Mouse (Mus musculus) bone marrow macrophage, adult 2 months (primary cell): ENCODE results near the gene Igfbp5.

Experiments used
- CTCF ChIP-seq: IDR thresholded peaks from 2 replicates; pipeline ENCODE4 v1.5.1; 2012; ENCODE audit warnings: low read depth, mild to moderate bottlenecking, low read length, moderate library complexity
- POLR2A ChIP-seq: IDR thresholded peaks from 2 replicates; pipeline ENCODE4 v1.6.1; 2012; ENCODE audit warnings: mild to moderate bottlenecking, low read depth, low read length, borderline replicate concordance

- TF ChIP-seq POLR2A = no peak
- no peak for TF ChIP-seq CTCF
These were observed 4.7 kb downstream of the Igfbp5 start for GRCm38 (mm10) chr1:72869681-72870614.
